Mouse (Mus musculus) heart, adult 2 months (tissue): Measurements from ENCODE around the gene Slc30a2.

Experiments used
- CTCF ChIP-seq: fragments of 200-600 bp; IDR thresholded peaks from 2 replicates; pipeline ENCODE4 v1.8.1; 2022; ENCODE audit warnings: antibody characterized with exemption, mild to moderate bottlenecking, moderate library complexity
- POLR2A ChIP-seq: fragments of 200-500 bp; IDR thresholded peaks from 2 replicates; pipeline ENCODE4 v1.6.1; 2011; ENCODE audit warnings: mild to moderate bottlenecking, low read depth, low read length, control low read depth; ENCODE audit not compliant: insufficient read depth

DNA sequence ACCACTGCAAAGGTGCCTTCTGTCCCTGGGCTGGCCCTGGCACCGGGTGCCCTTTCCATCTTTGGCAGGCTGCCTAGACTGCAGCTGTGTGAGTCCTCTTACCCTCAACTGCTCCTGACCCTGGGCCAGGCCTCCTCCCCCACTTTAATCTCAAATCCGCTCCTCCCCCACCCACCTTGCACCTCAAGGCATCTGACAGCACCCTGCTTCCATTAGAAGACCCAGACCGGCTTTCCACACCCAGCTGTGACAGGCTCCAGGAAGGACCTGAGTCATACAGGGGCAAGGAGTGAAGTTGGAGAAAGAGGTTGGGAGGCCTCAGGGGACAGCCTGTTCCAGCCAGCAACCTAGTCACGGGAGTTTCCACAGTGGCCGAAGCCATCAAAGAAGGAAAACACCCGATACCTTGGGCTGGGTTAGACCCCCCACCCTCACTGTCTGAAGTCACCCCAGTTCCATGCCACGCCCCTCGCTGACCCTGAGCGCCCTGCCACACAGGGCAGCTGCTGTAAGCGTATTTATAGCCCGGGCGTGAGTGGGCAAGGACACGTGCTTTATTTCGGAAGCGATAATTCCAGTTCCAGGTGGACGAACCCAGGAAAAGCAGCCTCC is 13.0 kb downstream of the Slc30a2 start:
- TF ChIP-seq CTCF (no peak), POLR2A (no peak)
